Mouse (Mus musculus) kidney, embryonic 16.5 days (tissue): ENCODE data around the gene Gm44596. TPM values are rescaled to one million over a fixed set of nuclear protein-coding genes. Genes with fewer than 3 reads are reported as not detected.
A peak's percentile ranks its signal among the peaks of the same experiment; 100 is the strongest.

ENCODE experiments used
- ATAC-seq: fragments of 200-750 bp; cut with Nextera tagmentation; 2 replicates; pipeline ENCODE4 v1.8.0; 2017; ENCODE audit warnings: moderate TSS enrichment; ENCODE audit not compliant: low FRiP score, low TSS enrichment
- H3K27ac ChIP-seq: fragments of 300-500 bp; sonication (generic); 2 replicates; pipeline ENCODE4 v1.5.1; 2014; ENCODE audit warnings: low read length
- H3K27me3 ChIP-seq: fragments of 300-500 bp; sonication (generic); 2 replicates; pipeline ENCODE4 v1.6.1; 2014; ENCODE audit warnings: low read length, control low read depth, mixed read lengths; ENCODE audit not compliant: insufficient read depth
- H3K36me3 ChIP-seq: fragments of 300-500 bp; sonication (generic); 2 replicates; pipeline ENCODE4 v1.6.1; 2014; ENCODE audit warnings: low read length, control low read depth, mixed read lengths; ENCODE audit not compliant: insufficient read depth
- H3K4me1 ChIP-seq: fragments of 300-500 bp; sonication (generic); 2 replicates; pipeline ENCODE4 v1.6.1; 2014; ENCODE audit warnings: low read length, control low read depth, mixed read lengths; ENCODE audit not compliant: insufficient read depth
- H3K4me2 ChIP-seq: fragments of 300-500 bp; sonication (generic); replicated peaks from 2 replicates; pipeline ENCODE4 v1.6.1; 2014; ENCODE audit warnings: low read depth, low read length
- H3K4me3 ChIP-seq: fragments of 300-500 bp; sonication (generic); 2 replicates; pipeline ENCODE4 v1.5.1; 2014; ENCODE audit warnings: mild to moderate bottlenecking, low read length
- H3K9ac ChIP-seq: fragments of 300-500 bp; sonication (generic); replicated peaks from 2 replicates; pipeline ENCODE4 v1.6.1; 2014; ENCODE audit warnings: low read length
- H3K9me3 ChIP-seq: fragments of 300-500 bp; sonication (generic); 2 replicates; pipeline ENCODE4 v1.6.1; 2016; ENCODE audit warnings: low read length, control low read depth
- WGBS: fragments of 180-500 bp; shearing (Covaris S2); extraction: QIAGEN DNeasy Blood & Tissue Kit; methylation state at CpG from one replicate; pipeline ENCODE4 v1.1.7; 2014; 5-methylcytosine and 5-hydroxymethylcytosine counted together
- polyA plus RNA-seq: library from polyadenylated mRNA; unstranded; fragments of >200 nt; fragmentation: Nextera tagmentation; extraction: Ambion mirVana; gene quantifications from 2 replicates; pipeline ENCODE4 v1.2.1, GENCODE M21; 2015

Gene Gm44596
- polyA plus RNA-seq, 1 experiment from 2014 or later: not detected

GRCm38 (mm10) chr6:128423496-128424268, 48.4 kb downstream of the Gm44596 start:
- H3K27ac ChIP-seq: peak overlapping the region; percentile 97
- WGBS: 37% methylated on average over 14 of the region's 16 CpGs
- no peak for ATAC-seq

DNA sequence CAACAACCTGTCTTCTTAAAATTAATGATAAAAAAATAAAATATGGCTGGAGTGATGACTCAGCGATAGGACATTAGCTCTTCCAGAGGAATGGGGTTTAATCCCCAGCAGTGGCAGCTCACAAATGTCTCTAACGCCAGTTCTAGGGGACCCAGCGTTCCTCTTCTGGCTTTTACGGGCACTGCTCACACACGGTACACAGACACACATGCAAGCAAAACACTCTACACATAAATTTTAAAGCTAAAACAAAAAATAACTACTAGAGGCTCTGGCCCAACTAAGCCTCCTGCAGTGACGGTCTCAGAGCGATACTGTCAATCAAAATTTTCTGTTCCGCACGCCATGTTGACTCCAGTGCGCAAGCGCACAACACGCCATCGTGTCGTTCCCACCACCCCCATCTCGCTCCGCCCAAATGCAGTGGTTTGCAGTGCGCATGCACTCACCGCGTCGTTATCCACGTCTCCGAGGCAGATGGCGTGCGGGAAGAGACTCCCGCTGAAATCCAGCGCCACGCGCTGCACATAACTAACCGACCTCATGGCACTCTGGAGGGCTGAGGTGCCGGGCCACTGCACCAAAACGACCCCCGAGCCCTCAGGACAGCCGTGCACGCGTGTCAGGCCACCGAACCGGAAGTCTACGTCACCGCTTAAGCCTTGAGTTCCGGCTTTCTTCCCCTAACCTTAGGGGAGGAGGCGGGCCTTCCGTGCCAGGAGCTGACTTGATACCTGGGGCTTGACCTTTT, 49.1 kb downstream of the Gm44596 start, which contains the start of gene Itfg2:
TSS of gene Itfg2 (minus strand) at position 663 of the 751 bp plus-strand sequence.
- ATAC-seq: peak; percentile 93
- Histone ChIP-seq H3K9me3 (no peaks in the 10 kb centered on the region), H3K27ac (peak within 1 kb of the TSS; percentile 97), H3K4me1 (0 out of 2 replicates have a peak, but pooled peaks cover 3% of the 10 kb centered on the region), H3K4me3 (peak within 1 kb of the TSS; percentile 80), H3K9ac (peak within 1 kb of the TSS; percentile 84), H3K36me3 (peaks cover 11% of the 10 kb centered on the region), H3K4me2 (peak within 1 kb of the TSS; percentile 62), H3K27me3 (no peaks in the 10 kb centered on the region)
- under 1% methylated on average over 42 of the region's 42 CpGs for WGBS

More at GRCm38 (mm10) chr6:128423496-128424268, 48.4 kb downstream of the Gm44596 start:
- Histone ChIP-seq H3K36me3 (peaks cover 4% of the 10 kb centered on the region), H3K27me3 (no peaks in the 10 kb centered on the region), H3K4me1 (0 out of 2 replicates have a peak, but pooled peaks cover 3% of the 10 kb centered on the region), H3K4me2 (peak overlapping the region; percentile 62), H3K9ac (peak overlapping the region; percentile 84), H3K9me3 (no peaks in the 10 kb centered on the region), H3K4me3 (peak overlapping the region; percentile 80)

- WGBS: 20% methylated on average over 9 of the region's 9 CpGs
- H3K36me3 ChIP-seq: peaks cover 17% of the 10 kb centered on the region
- H3K9ac ChIP-seq: peak overlapping the region; percentile 84
- H3K27ac ChIP-seq: peak overlapping the region; percentile 97; the same call in 1 of the 2 replicates
- peak overlapping the region; percentile 62 for H3K4me2 ChIP-seq
- no peaks in the 10 kb centered on the region for H3K27me3 ChIP-seq
- ATAC-seq: no peak
- H3K4me3 ChIP-seq: peak overlapping the region; percentile 80
- no peaks in the 10 kb centered on the region for H3K9me3 ChIP-seq
- H3K4me1 ChIP-seq: 0 out of 2 replicates have a peak, but pooled peaks cover 3% of the 10 kb centered on the region
These were observed 49.7 kb downstream of the Gm44596 start for GRCm38 (mm10) chr6:128425046-128425445.

DNA sequence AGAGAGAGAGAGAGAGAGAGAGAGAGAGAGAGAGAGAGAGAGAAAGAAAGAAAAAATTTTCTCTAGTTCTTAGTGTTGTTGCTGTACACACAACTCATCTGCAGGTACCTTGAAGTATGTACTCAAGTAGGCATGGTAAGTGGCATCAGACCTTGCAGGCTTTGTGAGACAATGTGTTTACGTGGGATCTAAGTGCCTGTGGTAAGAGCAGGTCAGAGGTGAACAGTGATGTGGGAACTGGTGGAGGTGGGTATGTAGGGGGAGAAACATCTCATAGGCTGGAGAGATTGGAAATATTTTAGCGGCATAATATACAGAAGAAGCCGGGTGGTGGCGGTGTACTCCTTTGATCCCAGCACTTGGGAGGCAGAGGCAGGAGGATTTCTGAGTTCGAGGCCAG, 52.3 kb downstream of the Gm44596 start:
- ATAC-seq: no peak
- WGBS: 86% methylated on average over 5 of the region's 5 CpGs
- Histone ChIP-seq H3K4me1 (0 out of 2 replicates have a peak, but pooled peaks cover 3% of the 10 kb centered on the region), H3K27ac (no peak overlapping the region), H3K4me2 (no peak overlapping the region), H3K27me3 (no peaks in the 10 kb centered on the region), H3K9me3 (no peaks in the 10 kb centered on the region), H3K9ac (no peak overlapping the region), H3K4me3 (no peak overlapping the region), H3K36me3 (peaks cover 42% of the 10 kb centered on the region)

DNA sequence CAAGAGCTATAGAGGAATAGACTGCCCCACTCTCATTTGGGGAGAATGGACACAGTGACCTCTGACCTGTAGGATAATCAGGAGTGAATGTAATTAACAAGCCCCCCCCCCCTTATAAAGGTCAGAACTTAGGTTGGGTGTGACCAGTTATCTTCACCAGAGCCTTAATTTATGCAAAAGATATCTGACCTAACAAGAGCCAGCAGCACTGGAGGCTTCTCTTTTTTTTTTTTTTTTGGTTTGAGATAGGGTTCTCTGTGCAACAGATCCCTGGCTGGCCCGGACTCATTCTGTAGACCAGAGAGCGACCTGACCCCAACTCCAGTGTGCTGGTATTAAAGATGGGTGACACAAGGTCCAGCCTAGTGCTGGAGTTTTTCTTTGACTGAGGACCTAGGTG, 54.0 kb downstream of the Gm44596 start:
- Histone ChIP-seq H3K36me3 (peaks cover 60% of the 10 kb centered on the region), H3K27me3 (no peaks in the 10 kb centered on the region), H3K9me3 (no peaks in the 10 kb centered on the region), H3K9ac (no peak overlapping the region), H3K4me1 (no peaks in the 10 kb centered on the region), H3K27ac (no peak overlapping the region), H3K4me3 (no peak overlapping the region), H3K4me2 (no peak overlapping the region)
- no peak for ATAC-seq
- 98% methylated on average over 2 of the region's 2 CpGs for WGBS

DNA sequence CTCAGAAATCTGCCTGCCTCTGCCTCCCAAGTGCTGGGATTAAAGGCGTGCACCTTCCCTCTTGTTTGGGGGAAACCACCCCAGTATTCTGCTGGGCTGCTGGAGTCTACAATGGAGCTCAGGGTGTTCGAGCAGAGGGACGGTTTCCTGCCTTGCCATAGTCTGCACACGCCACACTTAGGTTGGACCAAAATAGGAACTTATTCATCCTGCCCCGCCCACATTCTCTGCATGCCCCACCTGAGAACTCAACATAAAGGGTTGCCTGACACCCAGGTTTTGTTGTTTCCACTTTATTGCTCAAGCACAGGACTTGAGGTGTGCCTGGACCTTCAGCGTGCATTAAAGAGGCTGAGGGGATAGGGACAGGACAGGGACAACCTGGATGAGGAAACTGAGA, 54.5 kb downstream of the Gm44596 start:
- Histone ChIP-seq H3K36me3 (peaks cover 65% of the 10 kb centered on the region), H3K9me3 (no peaks in the 10 kb centered on the region), H3K9ac (no peak overlapping the region), H3K4me3 (no peak overlapping the region), H3K4me1 (no peaks in the 10 kb centered on the region), H3K27ac (no peak overlapping the region), H3K4me2 (no peak overlapping the region), H3K27me3 (no peaks in the 10 kb centered on the region)
- no peak for ATAC-seq
- WGBS: 91% methylated on average over 6 of the region's 6 CpGs

GRCm38 (mm10) chr6:128432356-128432915, 57.1 kb downstream of the Gm44596 start:
- H3K27ac ChIP-seq: no peak overlapping the region
- H3K9ac ChIP-seq: no peak overlapping the region
- H3K9me3 ChIP-seq: no peaks in the 10 kb centered on the region
- H3K27me3 ChIP-seq: no peaks in the 10 kb centered on the region
- H3K4me1 ChIP-seq: peaks cover 11% of the 10 kb centered on the region
- no peak overlapping the region for H3K4me3 ChIP-seq
- no peak for ATAC-seq
- no peak overlapping the region for H3K4me2 ChIP-seq
- H3K36me3 ChIP-seq: peaks cover 82% of the 10 kb centered on the region
- whole genome bisulfite sequencing: 85% methylated on average over 13 of the region's 13 CpGs

DNA sequence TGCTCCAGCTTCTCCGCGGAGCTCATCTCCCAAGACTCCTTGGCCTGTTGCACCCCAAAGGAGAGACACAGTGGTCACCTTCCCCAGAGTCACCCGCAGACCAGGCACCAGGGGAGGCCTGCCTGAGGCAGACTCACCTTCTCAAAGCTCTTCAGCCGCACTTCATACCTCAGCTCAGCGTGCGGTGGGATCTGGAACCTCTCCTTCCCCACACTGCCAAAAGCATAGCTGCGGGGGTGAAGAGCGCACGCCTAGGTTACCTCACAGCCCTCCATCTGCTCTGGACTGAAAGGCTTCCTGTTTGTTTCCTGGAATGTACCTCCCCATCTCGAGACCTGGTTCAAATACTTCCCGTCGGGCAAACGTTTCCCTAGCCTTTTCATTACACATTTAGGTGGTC, 58.3 kb downstream of the Gm44596 start:
- Histone ChIP-seq H3K4me1 (peaks cover 11% of the 10 kb centered on the region), H3K9ac (no peak overlapping the region), H3K36me3 (peaks cover 79% of the 10 kb centered on the region), H3K27me3 (no peaks in the 10 kb centered on the region), H3K27ac (no peak overlapping the region), H3K4me3 (no peak overlapping the region), H3K4me2 (no peak overlapping the region), H3K9me3 (no peaks in the 10 kb centered on the region)
- ATAC-seq: no peak
- WGBS: 93% methylated on average over 13 of the region's 13 CpGs

- WGBS: 69% methylated on average over 5 of the region's 5 CpGs
- H3K27ac ChIP-seq: no peak overlapping the region
- no peaks in the 10 kb centered on the region for H3K27me3 ChIP-seq
- no peak overlapping the region for H3K9ac ChIP-seq
- peaks cover 60% of the 10 kb centered on the region for H3K36me3 ChIP-seq
- H3K4me2 ChIP-seq: no peak overlapping the region
- H3K9me3 ChIP-seq: no peaks in the 10 kb centered on the region
- peaks cover 19% of the 10 kb centered on the region for H3K4me1 ChIP-seq
- H3K4me3 ChIP-seq: no peak overlapping the region
- no peak for ATAC-seq
These were observed 60.2 kb downstream of the Gm44596 start for GRCm38 (mm10) chr6:128435474-128435873.
